Mouse (Mus musculus): ENCODE data around the gene Riox2. TPM values are rescaled to one million over a fixed set of nuclear protein-coding genes. Genes with fewer than 3 reads are reported as not detected.
"Not testable (repeated sequence)": the region's sequence is repeated elsewhere in the genome, so short reads cannot be mapped to it uniquely, and the experiment has no call there.

The Riox2 gene
- 0.15 and 0.16 TPM in 2 replicates for polyA plus RNA-seq (2012)

- peaks cover 16% of the 10 kb centered on the region for H3K36me3 ChIP-seq (ENCODE audit: control insufficient read depth)
- H3K27me3 ChIP-seq (ENCODE audit: control insufficient read depth) = no peaks in the 10 kb centered on the region
- H3K4me1 ChIP-seq (ENCODE audit: control insufficient read depth) = peaks cover 15% of the 10 kb centered on the region
- TF ChIP-seq GATA1 (IDR thresholded peaks at IDR 0.05; ENCODE audit: low read length) (no peak), TAL1 (IDR thresholded peaks at IDR 0.05; ENCODE audit: low read length) (no peak)
- H3K4me3 ChIP-seq (replicated peaks) = peak within 1 kb of the TSS; percentile 92
- H3K9me3 ChIP-seq (ENCODE audit: control insufficient read depth, low read length) = no peaks in the 10 kb centered on the region
Observed at GRCm38 (mm10) chr16:59471637-59472278, at the start of gene Riox2. Riox2 (plus strand) TSS chr16:59471775.

GRCm38 (mm10) chr16:59427960-59428359 is 43.6 kb upstream of the Riox2 start:
- Histone ChIP-seq H3K4me1 (ENCODE audit: control insufficient read depth) (no peaks in the 10 kb centered on the region), H3K9me3 (ENCODE audit: control insufficient read depth, low read length) (peaks cover 2% of the 10 kb centered on the region; the same call in 1 of the 2 replicates), H3K27me3 (ENCODE audit: control insufficient read depth) (no peaks in the 10 kb centered on the region), H3K4me3 (replicated peaks) (no peak overlapping the region), H3K36me3 (ENCODE audit: control insufficient read depth) (no peaks in the 10 kb centered on the region)
- no peak for TF ChIP-seq TAL1 (IDR thresholded peaks at IDR 0.05; ENCODE audit: low read length)
- TF ChIP-seq GATA1 (IDR thresholded peaks at IDR 0.05; ENCODE audit: low read length) = no peak

- Histone ChIP-seq H3K9me3 (ENCODE audit: control insufficient read depth, low read length) (peaks cover 2% of the 10 kb centered on the region; the same call in 1 of the 2 replicates), H3K27me3 (ENCODE audit: control insufficient read depth) (no peaks in the 10 kb centered on the region), H3K4me1 (ENCODE audit: control insufficient read depth) (no peaks in the 10 kb centered on the region), H3K36me3 (ENCODE audit: control insufficient read depth) (no peaks in the 10 kb centered on the region), H3K4me3 (replicated peaks) (no peak overlapping the region)
- no peak for TF ChIP-seq GATA1 (IDR thresholded peaks at IDR 0.05; ENCODE audit: low read length)
- no peak for TF ChIP-seq TAL1 (IDR thresholded peaks at IDR 0.05; ENCODE audit: low read length)
Observed at GRCm38 (mm10) chr16:59433181-59433580, 38.4 kb upstream of the Riox2 start.

- H3K4me1 ChIP-seq (ENCODE audit: control insufficient read depth) = no peaks in the 10 kb centered on the region
- no peak for TF ChIP-seq GATA1 (IDR thresholded peaks at IDR 0.05; ENCODE audit: low read length)
- no peak for TF ChIP-seq TAL1 (IDR thresholded peaks at IDR 0.05; ENCODE audit: low read length)
- H3K36me3 ChIP-seq (ENCODE audit: control insufficient read depth) = no peaks in the 10 kb centered on the region
- no peaks in the 10 kb centered on the region for H3K27me3 ChIP-seq (ENCODE audit: control insufficient read depth)
- H3K4me3 ChIP-seq (replicated peaks) = no peak overlapping the region
- H3K9me3 ChIP-seq (ENCODE audit: control insufficient read depth, low read length) = peaks cover 3% of the 10 kb centered on the region; the same call in 1 of the 2 replicates
Observed at GRCm38 (mm10) chr16:59444880-59445559, 26.6 kb upstream of the Riox2 start.

- Histone ChIP-seq H3K9me3 (ENCODE audit: control insufficient read depth, low read length) (peaks cover 3% of the 10 kb centered on the region; the same call in 1 of the 2 replicates), H3K27me3 (ENCODE audit: control insufficient read depth) (no peaks in the 10 kb centered on the region), H3K4me1 (ENCODE audit: control insufficient read depth) (no peaks in the 10 kb centered on the region), H3K4me3 (replicated peaks) (no peak overlapping the region), H3K36me3 (ENCODE audit: control insufficient read depth) (no peaks in the 10 kb centered on the region)
- TF ChIP-seq GATA1 (IDR thresholded peaks at IDR 0.05; ENCODE audit: low read length) = no peak
- TF ChIP-seq TAL1 (IDR thresholded peaks at IDR 0.05; ENCODE audit: low read length) = no peak
Observed at GRCm38 (mm10) chr16:59448181-59448580, 23.4 kb upstream of the Riox2 start.

- Histone ChIP-seq H3K4me1 (ENCODE audit: control insufficient read depth) (no peaks in the 10 kb centered on the region), H3K36me3 (ENCODE audit: control insufficient read depth) (no peaks in the 10 kb centered on the region), H3K9me3 (ENCODE audit: control insufficient read depth, low read length) (peaks cover 3% of the 10 kb centered on the region; the same call in 1 of the 2 replicates), H3K4me3 (replicated peaks) (no peak overlapping the region), H3K27me3 (ENCODE audit: control insufficient read depth) (no peaks in the 10 kb centered on the region)
- TF ChIP-seq GATA1 (IDR thresholded peaks at IDR 0.05; ENCODE audit: low read length) (no peak), TAL1 (IDR thresholded peaks at IDR 0.05; ENCODE audit: low read length) (no peak)
Observed at GRCm38 (mm10) chr16:59449092-59449491, 22.5 kb upstream of the Riox2 start.

- TF ChIP-seq GATA1 (IDR thresholded peaks at IDR 0.05; ENCODE audit: low read length) (no peak), TAL1 (IDR thresholded peaks at IDR 0.05; ENCODE audit: low read length) (no peak)
- Histone ChIP-seq H3K9me3 (ENCODE audit: control insufficient read depth, low read length) (peaks cover 3% of the 10 kb centered on the region; the same call in 1 of the 2 replicates), H3K27me3 (ENCODE audit: control insufficient read depth) (no peaks in the 10 kb centered on the region), H3K4me1 (ENCODE audit: control insufficient read depth) (no peaks in the 10 kb centered on the region), H3K4me3 (replicated peaks) (no peak overlapping the region), H3K36me3 (ENCODE audit: control insufficient read depth) (no peaks in the 10 kb centered on the region)
Observed at GRCm38 (mm10) chr16:59451813-59452212, 19.8 kb upstream of the Riox2 start.

GRCm38 (mm10) chr16:59459259-59459861 is 12.2 kb upstream of the Riox2 start:
- H3K27me3 ChIP-seq (ENCODE audit: control insufficient read depth); H3K9me3 ChIP-seq (ENCODE audit: control insufficient read depth, low read length); H3K4me3 ChIP-seq (replicated peaks); H3K36me3 ChIP-seq (ENCODE audit: control insufficient read depth); H3K4me1 ChIP-seq (ENCODE audit: control insufficient read depth): not testable (repeated sequence)

- Histone ChIP-seq H3K36me3 (ENCODE audit: control insufficient read depth) (no peaks in the 10 kb centered on the region), H3K4me3 (replicated peaks) (no peak overlapping the region), H3K4me1 (ENCODE audit: control insufficient read depth) (no peaks in the 10 kb centered on the region), H3K27me3 (ENCODE audit: control insufficient read depth) (no peaks in the 10 kb centered on the region), H3K9me3 (ENCODE audit: control insufficient read depth, low read length) (no peaks in the 10 kb centered on the region)
- TF ChIP-seq TAL1 (IDR thresholded peaks at IDR 0.05; ENCODE audit: low read length) (no peak), GATA1 (IDR thresholded peaks at IDR 0.05; ENCODE audit: low read length) (no peak)
Observed at GRCm38 (mm10) chr16:59463567-59463966, 8.0 kb upstream of the Riox2 start.

All from erythroblast, embryonic 14.5 days (primary cell).